Mouse (Mus musculus) forebrain, embryonic 14.5 days (tissue): ENCODE data around the gene Senp7. TPM values are rescaled to one million over a fixed set of nuclear protein-coding genes. Genes with fewer than 3 reads are reported as not detected.
"Not testable (repeated sequence)": the region's sequence is repeated elsewhere in the genome, so short reads cannot be mapped to it uniquely, and the experiment has no call there.

Experiments
- ATAC-seq: fragments of 200-750 bp; cut with Nextera tagmentation; 2 replicates; pipeline ENCODE4 v1.8.0; 2017; ENCODE audit warnings: mild to moderate bottlenecking, moderate library complexity
- DNase-seq: peaks from one replicate; pipeline ENCODE4 v3.0.0-alpha.2; 2015; ENCODE audit warnings: low spot score
- H3K27ac ChIP-seq: fragments of 300-500 bp; sonication (generic); 2 replicates; pipeline ENCODE4 v1.5.1; 2014; ENCODE audit warnings: low read depth, mild to moderate bottlenecking, control low read depth, low read length, moderate library complexity
- H3K27me3 ChIP-seq: fragments of 300-500 bp; sonication (generic); replicated peaks from 2 replicates; pipeline ENCODE4 v1.6.1; 2014; ENCODE audit warnings: low read length, control low read depth, mixed read lengths; ENCODE audit not compliant: control insufficient read depth, insufficient read depth
- H3K36me3 ChIP-seq: fragments of 300-500 bp; sonication (generic); 2 replicates; pipeline ENCODE4 v1.6.1; 2014; ENCODE audit warnings: low read length, control low read depth; ENCODE audit not compliant: control insufficient read depth, insufficient read depth
- H3K4me1 ChIP-seq: fragments of 300-500 bp; sonication (generic); 2 replicates; pipeline ENCODE4 v1.6.1; 2014; ENCODE audit warnings: antibody characterized with exemption, low read length, control low read depth; ENCODE audit not compliant: control insufficient read depth, insufficient read depth
- H3K4me2 ChIP-seq: fragments of 300-500 bp; sonication (generic); 2 replicates; pipeline ENCODE4 v1.6.1; 2014; ENCODE audit warnings: mild to moderate bottlenecking, control low read depth, low read length
- H3K4me3 ChIP-seq: fragments of 300-500 bp; sonication (generic); 2 replicates; pipeline ENCODE4 v1.5.1; 2014; ENCODE audit warnings: low read depth, low read length, control low read depth
- H3K9ac ChIP-seq: fragments of 300-500 bp; sonication (generic); 2 replicates; pipeline ENCODE4 v1.6.1; 2014; ENCODE audit warnings: mild to moderate bottlenecking, low read length, control low read depth, moderate library complexity
- H3K9me3 ChIP-seq: fragments of 300-500 bp; sonication (generic); replicated peaks from 2 replicates; pipeline ENCODE4 v1.6.1; 2016; ENCODE audit warnings: low read length, control low read depth, mixed read lengths; ENCODE audit not compliant: control insufficient read depth
- WGBS: fragments of 180-500 bp; shearing (Covaris S2); extraction: QIAGEN DNeasy Blood & Tissue Kit; methylation state at CpG from one replicate; pipeline ENCODE4 v1.1.7; 2014; 5-methylcytosine and 5-hydroxymethylcytosine counted together
- polyA plus RNA-seq: library from polyadenylated mRNA; unstranded; fragments of >200 nt; fragmentation: Nextera tagmentation; extraction: Ambion mirVana; gene quantifications from 2 replicates; pipeline ENCODE4 v1.2.1, GENCODE M21; 2014

Gene Senp7
- polyA plus RNA-seq, 1 experiment from 2014 or later = 47.5 TPM

DNA sequence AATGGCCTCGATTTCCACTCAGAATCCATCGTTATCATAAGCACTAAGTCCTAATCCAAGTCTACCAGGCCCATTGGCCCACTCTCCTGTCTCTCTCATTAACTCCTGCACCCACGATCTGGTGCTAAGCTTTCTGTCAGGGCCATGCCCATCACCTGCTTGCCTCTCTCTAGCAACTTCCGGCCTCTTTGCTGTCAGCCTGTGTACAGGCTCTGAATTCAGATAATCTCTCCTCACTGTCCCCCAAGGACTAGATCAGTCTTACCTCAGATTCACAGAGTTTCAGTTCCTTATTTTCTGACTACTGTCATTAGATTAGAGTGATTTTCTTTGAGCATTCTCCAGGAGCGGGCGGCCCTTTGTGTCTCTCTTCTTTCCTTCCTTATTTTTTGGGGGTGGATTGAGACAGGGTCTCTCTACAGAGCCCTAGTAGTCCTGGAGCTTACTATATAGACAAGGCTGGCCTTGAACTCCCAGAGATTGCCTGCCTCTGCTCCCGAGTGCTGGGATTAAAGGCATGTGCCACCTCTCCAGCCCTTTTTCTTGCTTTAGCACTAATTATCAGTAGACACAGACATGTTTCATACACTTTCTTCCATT, 14.0 kb downstream of the Senp7 start:
- H3K4me3 ChIP-seq = no peak overlapping the region
- no peak for DNase-seq
- H3K9me3 ChIP-seq = no peaks in the 10 kb centered on the region
- no peak overlapping the region for H3K27ac ChIP-seq
- H3K27me3 ChIP-seq = no peaks in the 10 kb centered on the region
- H3K4me1 ChIP-seq = peaks cover 2% of the 10 kb centered on the region; the same call in 1 of the 2 replicates
- H3K36me3 ChIP-seq = no peaks in the 10 kb centered on the region
- ATAC-seq = no peak
- no peak overlapping the region for H3K9ac ChIP-seq
- H3K4me2 ChIP-seq = no peak overlapping the region
- 77% methylated on average over 7 of the region's 7 CpGs for WGBS

DNA sequence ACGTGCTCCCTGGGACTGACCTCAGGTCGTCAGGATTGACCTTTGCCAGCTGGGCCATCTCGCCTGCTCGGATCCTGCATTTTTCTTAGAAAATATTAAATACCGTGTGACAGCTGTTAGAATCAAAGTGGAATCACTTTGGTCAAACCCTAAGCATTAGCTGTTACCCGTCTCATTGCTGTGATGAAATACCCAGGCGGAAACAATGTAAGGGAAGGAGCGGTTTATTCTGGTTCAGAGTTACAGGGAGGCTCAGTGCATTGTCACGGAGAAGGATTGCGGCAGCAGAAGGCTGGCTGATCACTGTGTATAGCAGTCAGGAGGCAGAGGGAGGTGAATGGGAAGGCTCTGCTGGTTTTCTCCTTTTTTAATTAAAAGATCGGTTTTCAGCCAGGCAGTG, 14.8 kb downstream of the Senp7 start:
- DNase-seq (no peak), ATAC-seq (no peak)
- no peak overlapping the region for H3K9ac ChIP-seq
- no peak overlapping the region for H3K27ac ChIP-seq
- WGBS = 76% methylated on average over 11 of the region's 11 CpGs
- H3K4me2 ChIP-seq = no peak overlapping the region
- H3K4me1 ChIP-seq = no peaks in the 10 kb centered on the region
- H3K36me3 ChIP-seq = no peaks in the 10 kb centered on the region
- no peak overlapping the region for H3K4me3 ChIP-seq
- H3K9me3 ChIP-seq = no peaks in the 10 kb centered on the region
- no peaks in the 10 kb centered on the region for H3K27me3 ChIP-seq

DNA sequence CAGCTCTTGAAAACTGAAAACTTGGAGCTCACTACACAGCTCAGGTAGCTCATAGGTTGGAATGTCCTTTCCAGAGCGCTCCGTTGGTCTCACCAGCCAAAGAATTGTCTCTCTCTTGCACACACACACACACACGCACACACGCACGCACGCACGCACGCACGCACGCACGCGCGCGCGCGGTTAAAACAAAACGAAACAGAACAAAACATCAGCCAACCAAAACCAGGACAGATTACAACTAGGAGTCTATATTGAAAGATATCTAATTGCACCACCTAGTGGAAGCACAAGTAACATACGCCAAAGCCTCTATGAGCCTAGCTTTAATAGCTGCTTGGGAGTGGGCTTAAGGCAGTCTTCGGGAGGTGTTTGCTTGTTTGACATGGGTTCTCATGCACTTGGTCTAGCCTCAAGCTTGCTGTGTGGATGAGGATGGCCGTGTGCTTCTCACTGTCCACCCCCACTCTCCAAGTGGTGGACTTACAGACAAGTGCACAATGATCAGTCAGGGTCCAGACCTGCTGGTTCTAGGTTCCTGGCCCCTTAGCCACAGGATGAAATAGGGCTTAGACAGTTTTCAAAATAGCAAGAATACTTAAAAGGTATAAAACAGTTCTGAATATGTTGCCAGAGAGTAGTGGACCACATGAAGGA, 16.3 kb downstream of the Senp7 start:
- DNase-seq = peak; percentile 96
- Histone ChIP-seq H3K4me3 (peak overlapping the region; percentile 15; the same call in 1 of the 2 replicates), H3K36me3 (no peaks in the 10 kb centered on the region), H3K27ac (0 out of 2 replicates have a peak overlapping the region, but pooled peaks have one; percentile 44), H3K4me2 (peak overlapping the region; percentile 54), H3K9me3 (no peaks in the 10 kb centered on the region), H3K27me3 (no peaks in the 10 kb centered on the region), H3K4me1 (no peaks in the 10 kb centered on the region), H3K9ac (peak overlapping the region; percentile 45; the same call in 1 of the 2 replicates)
- peak; percentile 97 for ATAC-seq
- WGBS = 5% methylated on average over 20 of the region's 20 CpGs

DNA sequence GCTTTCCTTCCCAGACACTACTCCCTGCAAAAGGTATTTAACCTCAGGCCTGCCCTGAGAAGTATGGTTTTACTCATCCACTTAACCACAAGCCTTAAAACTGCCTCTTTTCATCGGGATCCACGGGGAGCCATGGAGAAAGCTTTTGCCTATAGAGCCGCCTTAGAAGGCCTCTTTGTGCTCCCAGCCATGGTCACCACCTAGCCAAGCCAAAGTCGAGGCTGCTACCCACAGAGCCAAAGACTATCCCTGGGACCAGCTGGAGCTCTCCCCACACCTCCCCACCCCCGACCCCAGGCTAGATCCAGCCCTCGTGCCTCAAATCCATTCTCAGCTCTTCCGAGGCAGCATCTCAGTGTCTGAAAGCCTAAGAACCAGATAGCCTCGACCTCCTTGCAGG, 18.0 kb downstream of the Senp7 start:
- H3K9me3 ChIP-seq = no peaks in the 10 kb centered on the region
- no peak overlapping the region for H3K27ac ChIP-seq
- no peak for DNase-seq
- H3K9ac ChIP-seq = no peak overlapping the region
- no peaks in the 10 kb centered on the region for H3K36me3 ChIP-seq
- H3K27me3 ChIP-seq = no peaks in the 10 kb centered on the region
- WGBS = 11% methylated on average over 8 of the region's 8 CpGs
- no peak for ATAC-seq
- no peak overlapping the region for H3K4me3 ChIP-seq
- H3K4me2 ChIP-seq = no peak overlapping the region
- no peaks in the 10 kb centered on the region for H3K4me1 ChIP-seq

DNA sequence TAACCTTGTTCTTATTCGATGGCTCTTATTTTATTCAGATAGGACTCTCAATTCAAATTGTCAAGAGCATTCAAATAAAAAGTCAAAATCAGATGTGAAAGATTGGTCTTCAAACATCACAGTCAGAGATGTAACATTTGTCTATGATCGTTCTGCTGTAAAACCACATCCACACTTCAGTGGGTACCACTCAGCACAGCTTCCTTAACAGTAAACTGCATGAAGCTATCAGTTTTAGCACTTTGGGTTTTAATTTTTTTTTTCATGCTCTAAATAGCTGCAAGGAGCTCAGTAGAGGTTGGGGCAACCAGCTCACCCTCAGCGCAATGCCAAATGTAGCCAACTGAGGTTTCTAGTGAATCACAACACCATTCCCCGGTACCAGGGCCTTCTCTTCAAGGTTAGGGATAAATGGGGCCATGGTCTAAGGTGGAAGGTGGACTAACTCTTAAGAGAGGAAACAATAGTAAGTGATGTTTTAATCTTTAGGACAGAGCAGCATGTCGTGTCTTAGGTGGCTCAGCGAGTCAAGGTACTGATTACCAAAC, 20.5 kb downstream of the Senp7 start:
- Histone ChIP-seq H3K27me3 (no peaks in the 10 kb centered on the region), H3K9ac (no peak overlapping the region), H3K27ac (no peak overlapping the region), H3K4me2 (no peak overlapping the region), H3K4me1 (no peaks in the 10 kb centered on the region), H3K9me3 (no peaks in the 10 kb centered on the region), H3K36me3 (no peaks in the 10 kb centered on the region), H3K4me3 (no peak overlapping the region)
- no peak for DNase-seq
- ATAC-seq = no peak
- WGBS = 93% methylated on average over 6 of the region's 6 CpGs

DNA sequence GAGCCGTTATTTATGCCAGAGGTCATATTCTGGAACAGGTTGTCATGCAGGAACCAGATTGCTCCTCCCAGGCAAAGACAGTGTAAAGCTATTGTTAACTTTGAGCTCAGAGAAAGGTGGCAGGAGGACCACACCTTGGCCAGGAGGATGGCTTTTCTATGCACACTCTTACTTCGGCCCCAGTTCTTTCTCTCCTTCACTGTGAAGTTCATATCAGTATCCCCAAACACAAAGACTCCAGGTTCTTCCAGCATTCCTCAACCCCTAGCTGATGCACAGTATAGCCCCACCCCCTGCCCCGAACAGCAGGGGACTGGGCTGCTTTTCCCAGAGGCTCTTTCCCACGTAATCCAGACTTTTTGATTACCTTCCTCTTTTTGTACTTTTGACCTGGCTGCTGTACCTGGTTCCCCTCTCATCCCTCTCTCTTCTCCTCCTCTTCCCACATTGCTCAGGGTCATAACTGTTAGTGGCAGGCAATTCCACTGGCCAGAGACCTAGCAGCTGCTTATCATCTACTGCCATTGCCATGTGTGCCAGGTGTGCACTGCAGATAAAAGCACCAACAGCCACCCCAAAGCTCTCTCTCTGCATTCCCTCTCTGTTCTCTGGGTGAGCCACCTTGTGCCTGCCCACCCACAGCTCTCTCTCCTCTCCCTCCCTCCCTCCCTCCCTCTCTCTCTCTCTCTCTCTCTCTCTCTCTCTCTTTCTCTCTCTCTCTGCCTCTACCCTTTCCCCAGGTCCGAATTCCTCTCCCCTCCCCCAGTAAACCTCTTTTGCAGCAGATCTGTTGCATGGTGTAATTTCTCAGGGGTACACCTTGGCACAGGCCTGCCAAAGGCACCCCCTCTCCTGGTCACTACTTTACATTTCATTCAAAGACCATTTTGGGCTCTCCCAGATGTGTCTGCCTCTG, 23.4 kb downstream of the Senp7 start:
- no peak overlapping the region for H3K27ac ChIP-seq
- DNase-seq (no peak), ATAC-seq (no peak)
- no peaks in the 10 kb centered on the region for H3K36me3 ChIP-seq
- H3K4me2 ChIP-seq = no peak overlapping the region
- no peaks in the 10 kb centered on the region for H3K9me3 ChIP-seq
- WGBS = 44% methylated on average over 5 of the region's 5 CpGs
- H3K27me3 ChIP-seq = no peaks in the 10 kb centered on the region
- H3K4me3 ChIP-seq = no peak overlapping the region
- no peak overlapping the region for H3K9ac ChIP-seq
- H3K4me1 ChIP-seq = peaks cover 3% of the 10 kb centered on the region

DNA sequence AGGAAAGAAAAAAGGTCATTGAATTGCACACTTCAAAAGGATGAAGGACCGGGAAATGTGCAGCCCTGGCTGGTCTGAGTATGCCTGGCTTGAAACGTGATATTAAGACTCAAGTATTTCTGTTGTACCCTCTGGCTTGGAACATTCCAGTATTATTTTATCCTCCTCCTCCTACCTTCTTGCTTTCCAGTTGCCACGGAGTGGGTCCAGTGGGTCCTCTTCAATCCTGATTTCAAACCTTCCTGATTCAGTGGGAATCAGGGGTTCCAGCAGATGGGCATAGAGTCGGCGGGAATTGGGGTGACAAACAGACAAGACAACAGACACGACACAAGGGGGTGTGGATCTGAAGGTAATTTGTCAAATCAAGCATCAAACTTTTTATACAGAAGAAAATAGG, 24.4 kb downstream of the Senp7 start:
- H3K4me1 ChIP-seq = peaks cover 8% of the 10 kb centered on the region
- H3K9ac ChIP-seq = no peak overlapping the region
- no peaks in the 10 kb centered on the region for H3K9me3 ChIP-seq
- H3K27ac ChIP-seq = no peak overlapping the region
- no peak for DNase-seq
- no peak overlapping the region for H3K4me3 ChIP-seq
- no peaks in the 10 kb centered on the region for H3K36me3 ChIP-seq
- no peak for ATAC-seq
- no peaks in the 10 kb centered on the region for H3K27me3 ChIP-seq
- WGBS = 77% methylated on average over 6 of the region's 6 CpGs
- no peak overlapping the region for H3K4me2 ChIP-seq

DNA sequence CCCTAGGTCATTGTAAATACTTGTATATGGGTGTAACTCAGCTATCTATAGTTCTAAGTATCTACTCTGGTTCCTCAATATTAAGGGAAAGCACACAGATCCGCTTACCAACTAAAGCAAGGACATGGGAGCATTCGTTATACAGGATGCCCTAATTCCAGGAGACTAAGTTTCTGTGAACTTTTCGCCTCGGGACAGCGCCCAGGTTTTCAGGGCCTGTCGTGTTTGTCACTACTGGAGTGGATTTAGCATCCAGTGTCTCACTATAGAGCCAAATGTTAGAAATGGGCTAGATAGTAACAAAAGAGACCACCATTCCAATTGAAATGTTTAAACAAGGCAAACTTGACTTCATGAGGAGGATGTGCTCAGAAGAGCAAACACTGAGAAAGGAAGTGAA, 25.0 kb downstream of the Senp7 start:
- not testable (repeated sequence) for H3K4me2 ChIP-seq, H3K9ac ChIP-seq, H3K4me3 ChIP-seq, H3K4me1 ChIP-seq, ATAC-seq, H3K27ac ChIP-seq, H3K9me3 ChIP-seq, H3K27me3 ChIP-seq, DNase-seq, H3K36me3 ChIP-seq
- 92% methylated on average over 6 of the region's 6 CpGs for WGBS
